Mouse (Mus musculus) liver, embryonic 11.5 days (tissue): ENCODE data around the gene Lhx8. TPM values are rescaled to one million over a fixed set of nuclear protein-coding genes. Genes with fewer than 3 reads are reported as not detected.

ENCODE experiments used
- ATAC-seq: fragments of 200-750 bp; cut with Nextera tagmentation; replicated peaks from 2 replicates; pipeline ENCODE4 v1.8.0; 2017; ENCODE audit warnings: moderate number of reproducible peaks, mild to moderate bottlenecking, moderate TSS enrichment, moderate library complexity; ENCODE audit not compliant: low FRiP score
- DNase-seq: peaks from one replicate; pipeline ENCODE4 v3.0.0-alpha.2; 2017; ENCODE audit warnings: low spot score
- H3K27ac ChIP-seq: fragments of 300-500 bp; sonication (generic); 2 replicates; pipeline ENCODE4 v1.5.1; 2014; ENCODE audit warnings: mild to moderate bottlenecking, low read depth, low read length, control low read depth
- H3K27me3 ChIP-seq: fragments of 300-500 bp; sonication (generic); replicated peaks from 2 replicates; pipeline ENCODE4 v1.6.1; 2014; ENCODE audit warnings: low read length, mixed read lengths; ENCODE audit not compliant: control insufficient read depth, insufficient read depth
- H3K36me3 ChIP-seq: fragments of 300-500 bp; sonication (generic); 2 replicates; pipeline ENCODE4 v1.6.1; 2014; ENCODE audit warnings: mild to moderate bottlenecking, low read length, moderate library complexity, mixed read lengths; ENCODE audit not compliant: control insufficient read depth, insufficient read depth
- H3K4me1 ChIP-seq: fragments of 300-500 bp; sonication (generic); replicated peaks from 2 replicates; pipeline ENCODE4 v1.6.1; 2014; ENCODE audit warnings: low read length, mixed read lengths; ENCODE audit not compliant: control insufficient read depth, insufficient read depth
- H3K4me2 ChIP-seq: fragments of 300-500 bp; sonication (generic); 2 replicates; pipeline ENCODE4 v1.6.1; 2014; ENCODE audit warnings: mild to moderate bottlenecking, control low read depth, moderate library complexity
- H3K4me3 ChIP-seq: fragments of 300-500 bp; sonication (generic); 2 replicates; pipeline ENCODE4 v1.5.1; 2014; ENCODE audit warnings: low read depth, low read length, control low read depth
- H3K9ac ChIP-seq: fragments of 300-500 bp; sonication (generic); 2 replicates; pipeline ENCODE4 v1.6.1; 2014; ENCODE audit warnings: low read depth, low read length, control low read depth
- H3K9me3 ChIP-seq: fragments of 300-500 bp; sonication (generic); 2 replicates; pipeline ENCODE4 v1.6.1; 2016; ENCODE audit warnings: low read length, inconsistent platforms, mixed read lengths; ENCODE audit not compliant: control insufficient read depth
- WGBS: fragments of 180-500 bp; shearing (Covaris S2); extraction: QIAGEN DNeasy Blood & Tissue Kit; methylation state at CpG from one replicate; pipeline ENCODE4 v1.1.7; 2014; 5-methylcytosine and 5-hydroxymethylcytosine counted together
- polyA plus RNA-seq: library from polyadenylated mRNA; unstranded; fragments of >200 nt; fragmentation: Nextera tagmentation; extraction: Ambion mirVana; gene quantifications from 2 replicates; pipeline ENCODE4 v1.2.1, GENCODE M21; 2014

Lhx8 gene
- polyA plus RNA-seq, result 0.10 and 0.78 TPM in 2 replicates

DNA sequence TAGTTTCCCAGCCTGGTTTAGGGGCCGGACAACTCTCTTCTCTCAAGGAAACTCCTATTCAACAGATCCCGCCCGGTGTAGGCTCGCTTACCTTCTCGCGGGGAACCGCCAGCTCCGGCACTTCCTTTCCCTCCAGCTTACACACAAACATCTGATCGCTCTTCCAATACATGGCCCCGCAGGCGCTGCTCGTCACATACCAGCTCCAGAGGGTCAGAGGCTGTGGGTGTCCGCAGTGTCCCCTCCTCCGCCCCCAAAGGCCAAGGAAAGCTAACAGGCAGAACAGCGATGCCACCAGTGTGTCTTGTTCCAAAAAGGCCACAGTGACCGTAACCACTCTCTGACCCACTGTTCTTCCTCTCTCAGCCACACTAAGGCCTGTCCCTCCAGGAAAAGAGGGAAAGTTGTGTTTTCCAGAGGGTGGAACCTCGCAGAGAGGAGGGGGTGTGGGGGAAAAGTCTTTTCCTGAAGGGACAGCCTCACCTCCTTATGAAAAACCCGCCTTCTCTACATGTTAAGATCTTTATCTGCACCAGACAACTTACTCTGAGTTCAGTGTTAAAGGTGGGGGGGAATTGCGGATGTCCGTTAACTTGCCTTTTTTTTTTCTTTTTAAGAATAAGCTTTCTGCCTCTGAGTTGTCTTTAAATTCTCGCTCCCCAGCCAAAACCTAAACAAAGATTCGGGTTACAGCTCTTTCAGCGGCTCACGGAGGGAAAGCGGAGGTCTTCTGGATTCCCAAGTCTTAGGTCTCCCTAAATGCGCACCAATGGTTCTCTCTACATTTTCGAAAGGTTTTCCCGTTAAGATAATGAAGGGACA is at the start of gene Lhx8:
TSS of gene Lhx8 (minus strand) at position 479 of the 822 bp plus-strand sequence.
- H3K36me3 ChIP-seq, result no peaks in the 10 kb centered on the region
- H3K4me3 ChIP-seq, result peak within 1 kb of the TSS; percentile 14; the same call in 1 of the 2 replicates
- ATAC-seq (no peak), DNase-seq (peak; percentile 64)
- peaks cover 6% of the 10 kb centered on the region; the same call in 1 of the 2 replicates for H3K4me1 ChIP-seq
- no peak within 1 kb of the TSS for H3K9ac ChIP-seq
- H3K9me3 ChIP-seq, result no peaks in the 10 kb centered on the region
- H3K4me2 ChIP-seq, result peak within 1 kb of the TSS; percentile 5; the same call in 1 of the 2 replicates
- 2% methylated on average over 28 of the region's 28 CpGs for WGBS
- H3K27ac ChIP-seq, result no peak within 1 kb of the TSS
- peaks cover 99% of the 10 kb centered on the region for H3K27me3 ChIP-seq

DNA sequence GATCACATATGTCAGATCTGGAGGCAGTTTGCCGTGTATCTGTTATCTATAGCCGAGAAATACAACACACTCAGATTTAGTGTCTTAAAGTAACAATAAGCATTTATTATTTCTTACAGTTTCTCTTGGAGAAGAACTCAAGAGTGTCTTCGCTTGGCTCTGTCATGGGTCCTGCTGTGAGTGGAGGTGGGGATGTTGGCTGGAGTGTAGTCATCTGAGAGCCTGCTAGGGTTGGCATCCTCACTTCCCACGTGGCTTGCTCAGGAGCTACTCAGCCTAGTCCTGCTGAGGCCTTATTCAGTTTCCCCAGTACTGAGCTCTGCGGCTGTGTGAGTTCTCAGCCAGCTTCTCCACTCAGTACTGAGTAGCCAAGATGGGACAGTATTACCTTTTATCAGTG is 43.1 kb upstream of the Lhx8 start:
- 65% methylated on average over 5 of the region's 5 CpGs for WGBS
- Histone ChIP-seq H3K4me3 (no peak overlapping the region), H3K4me1 (no peaks in the 10 kb centered on the region), H3K4me2 (no peak overlapping the region), H3K9ac (no peak overlapping the region), H3K9me3 (no peaks in the 10 kb centered on the region), H3K36me3 (no peaks in the 10 kb centered on the region), H3K27me3 (no peaks in the 10 kb centered on the region), H3K27ac (no peak overlapping the region)
- ATAC-seq, result no peak
- no peak for DNase-seq

DNA sequence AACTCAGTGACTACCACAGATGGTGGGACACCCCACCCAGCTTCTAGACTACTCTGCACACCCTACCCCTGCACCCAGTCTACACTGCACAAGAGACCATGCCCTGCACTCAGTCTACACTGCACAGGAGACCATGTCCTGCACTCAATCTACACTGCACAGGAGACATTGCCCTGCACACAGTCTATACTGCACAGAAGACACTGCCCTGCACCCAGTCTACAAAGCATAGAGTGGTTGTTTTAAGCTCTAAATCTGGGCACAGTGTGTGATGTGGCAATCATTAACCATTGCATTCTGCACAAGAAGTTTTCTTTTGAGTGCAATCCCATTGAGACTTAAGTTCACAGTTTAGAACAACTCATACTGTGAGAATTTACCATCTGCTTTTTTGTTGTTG is 42.2 kb upstream of the Lhx8 start:
- ATAC-seq, result no peak
- no peaks in the 10 kb centered on the region for H3K9me3 ChIP-seq
- no peak overlapping the region for H3K27ac ChIP-seq
- H3K4me3 ChIP-seq, result no peak overlapping the region
- no peak for DNase-seq
- H3K4me2 ChIP-seq, result no peak overlapping the region
- H3K27me3 ChIP-seq, result no peaks in the 10 kb centered on the region
- H3K36me3 ChIP-seq, result no peaks in the 10 kb centered on the region
- no peak overlapping the region for H3K9ac ChIP-seq
- no peaks in the 10 kb centered on the region for H3K4me1 ChIP-seq

DNA sequence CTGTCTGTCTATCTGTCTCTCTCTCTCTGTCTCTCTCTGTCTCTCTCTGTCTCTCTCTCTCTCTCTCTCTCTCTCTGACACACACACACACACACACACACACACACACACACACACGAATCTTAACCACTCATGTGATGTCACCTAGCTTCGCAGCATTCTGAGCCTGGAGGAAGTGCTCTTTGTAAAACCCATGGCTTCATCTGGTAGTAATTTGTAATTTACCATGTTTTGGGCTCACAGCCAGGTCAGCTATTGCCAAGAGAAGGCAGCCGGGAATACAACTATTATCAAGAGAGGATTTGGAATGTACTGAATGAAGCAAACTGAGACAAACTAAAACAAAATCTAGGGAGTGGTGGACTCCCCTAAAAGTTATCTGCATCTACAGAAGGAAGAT is 36.9 kb upstream of the Lhx8 start:
- no peak overlapping the region for H3K9ac ChIP-seq
- H3K4me2 ChIP-seq, result no peak overlapping the region
- no peaks in the 10 kb centered on the region for H3K36me3 ChIP-seq
- 67% methylated on average over 3 of the region's 3 CpGs for WGBS
- H3K27ac ChIP-seq, result no peak overlapping the region
- no peak overlapping the region for H3K4me3 ChIP-seq
- ATAC-seq, result no peak
- H3K4me1 ChIP-seq, result no peaks in the 10 kb centered on the region; the same call in 1 of the 2 replicates
- DNase-seq, result no peak
- no peaks in the 10 kb centered on the region for H3K27me3 ChIP-seq
- H3K9me3 ChIP-seq, result no peaks in the 10 kb centered on the region

DNA sequence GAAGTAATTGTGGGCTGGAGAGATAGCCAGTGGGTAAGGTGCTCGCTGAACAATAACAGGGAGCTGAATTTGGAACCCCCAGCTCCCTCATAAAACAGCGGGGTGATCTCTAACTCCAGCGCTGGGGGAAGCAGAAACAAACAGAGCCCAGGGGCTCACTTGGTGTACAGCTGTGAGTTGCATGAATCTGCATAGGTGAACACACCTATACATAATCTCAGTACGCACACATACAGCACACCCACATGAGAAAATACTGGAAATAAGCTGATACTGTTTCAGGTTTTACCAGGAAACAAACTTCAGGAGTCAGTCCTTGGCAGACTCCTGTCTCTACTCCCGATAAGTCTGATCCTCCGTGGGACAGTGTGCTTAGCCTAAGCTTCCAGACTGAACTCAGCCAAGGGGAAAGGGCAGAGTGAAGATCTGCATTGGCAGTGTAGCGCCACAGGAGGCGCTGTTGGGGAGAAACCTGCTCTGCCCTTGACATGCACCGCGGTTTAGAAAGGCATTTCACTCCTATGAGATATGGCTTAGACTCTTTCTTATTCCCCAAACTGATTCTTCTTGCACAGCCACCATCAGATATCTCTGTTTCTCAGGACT is 34.2 kb upstream of the Lhx8 start:
- 27% methylated on average over 10 of the region's 10 CpGs for WGBS
- DNase-seq, result no peak
- H3K4me1 ChIP-seq, result no peaks in the 10 kb centered on the region; the same call in 1 of the 2 replicates
- H3K4me3 ChIP-seq, result no peak overlapping the region
- no peak overlapping the region for H3K9ac ChIP-seq
- no peak overlapping the region for H3K4me2 ChIP-seq
- peak; percentile 41 for ATAC-seq
- no peaks in the 10 kb centered on the region for H3K27me3 ChIP-seq
- H3K9me3 ChIP-seq, result no peaks in the 10 kb centered on the region
- no peaks in the 10 kb centered on the region for H3K36me3 ChIP-seq
- no peak overlapping the region for H3K27ac ChIP-seq

DNA sequence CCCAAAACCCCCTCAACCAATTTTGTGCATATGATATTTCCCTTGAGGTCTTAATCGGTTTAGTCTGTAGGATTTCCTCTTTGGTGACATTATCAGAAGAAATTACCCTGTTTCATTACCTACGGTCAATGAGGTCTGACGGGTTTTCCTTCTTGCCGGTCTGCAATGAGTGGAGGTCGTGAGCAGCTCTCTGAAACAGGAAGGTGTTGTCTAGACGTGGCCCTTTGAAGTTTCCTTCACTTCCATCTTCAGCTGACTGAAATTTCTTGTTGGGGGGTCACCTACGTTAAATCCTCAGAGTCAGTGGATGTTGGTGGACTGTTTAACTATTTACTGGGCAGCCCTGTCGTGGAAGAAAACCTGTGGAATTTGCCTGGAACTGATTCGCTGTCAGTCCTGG is 33.0 kb upstream of the Lhx8 start:
- no peaks in the 10 kb centered on the region for H3K9me3 ChIP-seq
- no peak for ATAC-seq
- WGBS, result 59% methylated on average over 9 of the region's 9 CpGs
- no peak overlapping the region for H3K4me3 ChIP-seq
- H3K4me2 ChIP-seq, result no peak overlapping the region
- no peak overlapping the region for H3K27ac ChIP-seq
- no peaks in the 10 kb centered on the region for H3K36me3 ChIP-seq
- H3K27me3 ChIP-seq, result no peaks in the 10 kb centered on the region
- no peaks in the 10 kb centered on the region; the same call in 1 of the 2 replicates for H3K4me1 ChIP-seq
- DNase-seq, result no peak
- H3K9ac ChIP-seq, result no peak overlapping the region

DNA sequence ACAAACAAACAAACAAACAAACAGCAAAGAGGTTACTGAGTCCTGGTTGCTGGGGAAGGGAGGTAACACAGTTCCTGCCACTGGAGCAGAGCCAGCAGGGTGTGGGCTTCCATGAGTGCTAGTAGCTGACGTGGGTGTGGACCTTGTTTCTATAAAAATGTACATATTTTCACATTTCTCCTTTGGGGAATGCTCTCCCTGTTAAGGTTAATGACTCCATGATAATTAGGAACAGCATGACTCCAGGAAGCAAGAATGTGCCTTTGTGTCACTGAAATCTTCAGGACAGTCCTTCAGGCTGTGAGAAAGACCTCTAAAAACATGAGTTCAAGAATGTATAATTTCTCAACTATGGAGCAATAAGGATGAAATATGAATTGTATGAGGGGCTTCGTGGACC is 28.8 kb upstream of the Lhx8 start:
- Histone ChIP-seq H3K36me3 (no peaks in the 10 kb centered on the region), H3K27me3 (no peaks in the 10 kb centered on the region), H3K4me1 (no peaks in the 10 kb centered on the region), H3K4me2 (no peak overlapping the region), H3K4me3 (no peak overlapping the region), H3K9me3 (no peaks in the 10 kb centered on the region), H3K27ac (no peak overlapping the region), H3K9ac (no peak overlapping the region)
- 76% methylated on average over 2 of the region's 2 CpGs for WGBS
- DNase-seq, result no peak
- ATAC-seq, result no peak

DNA sequence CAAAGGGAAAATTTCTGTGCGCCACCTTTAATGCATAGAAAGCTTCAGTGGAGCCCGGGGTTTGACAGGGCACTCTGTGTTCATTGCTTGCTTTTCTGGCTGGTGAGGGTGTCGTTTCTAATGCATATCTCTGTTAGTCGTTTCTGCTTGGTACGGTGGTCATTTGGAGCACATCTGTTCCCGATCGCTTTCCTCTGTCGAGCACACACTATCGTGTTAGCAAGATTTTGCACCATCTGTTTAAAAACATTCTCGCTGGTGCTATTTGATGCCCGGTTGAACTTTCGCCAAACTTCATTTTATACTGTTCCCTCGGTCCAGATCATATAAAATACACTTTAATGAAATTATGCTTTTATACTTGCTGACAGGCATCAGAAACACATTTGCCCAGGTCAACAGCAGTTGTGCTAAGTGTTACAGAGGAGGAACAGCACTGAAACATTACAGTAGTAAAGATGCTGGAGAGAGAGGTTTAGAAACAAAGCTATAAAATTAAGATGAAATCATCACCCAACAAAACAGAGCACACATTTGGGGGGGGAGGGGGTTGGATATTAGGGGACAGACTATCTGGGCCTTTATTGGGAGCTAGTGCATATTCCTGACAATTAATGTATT is 9.9 kb upstream of the Lhx8 start:
- Histone ChIP-seq H3K4me1 (no peaks in the 10 kb centered on the region), H3K9ac (no peak overlapping the region), H3K4me2 (no peak overlapping the region), H3K36me3 (no peaks in the 10 kb centered on the region), H3K27ac (no peak overlapping the region), H3K27me3 (peaks cover 16% of the 10 kb centered on the region), H3K9me3 (no peaks in the 10 kb centered on the region), H3K4me3 (no peak overlapping the region)
- DNase-seq (no peak), ATAC-seq (no peak)
- 76% methylated on average over 13 of the region's 13 CpGs for WGBS
